Mouse (Mus musculus) forebrain, embryonic 11.5 days (tissue): ENCODE data around the gene Slc39a11. TPM values are rescaled to one million over a fixed set of nuclear protein-coding genes. Genes with fewer than 3 reads are reported as not detected.
A peak's percentile ranks its signal among the peaks of the same experiment; 100 is the strongest.
"Not testable (repeated sequence)": the region's sequence is repeated elsewhere in the genome, so short reads cannot be mapped to it uniquely, and the experiment has no call there.

Source experiments
- ATAC-seq: fragments of 200-750 bp; cut with Nextera tagmentation; replicated peaks from 2 replicates; pipeline ENCODE4 v1.8.0; 2017; ENCODE audit warnings: moderate TSS enrichment; ENCODE audit not compliant: low FRiP score
- DNase-seq: peaks from one replicate; pipeline ENCODE4 v3.0.0-alpha.2; 2017; ENCODE audit warnings: low spot score
- H3K27ac ChIP-seq: fragments of 300-500 bp; sonication (generic); 2 replicates; pipeline ENCODE4 v1.5.1; 2014; ENCODE audit warnings: low read depth, low read length
- H3K27me3 ChIP-seq: fragments of 300-500 bp; sonication (generic); 2 replicates; pipeline ENCODE4 v1.6.1; 2014; ENCODE audit warnings: mild to moderate bottlenecking, low read length, mixed read lengths; ENCODE audit not compliant: control insufficient read depth, insufficient read depth
- H3K36me3 ChIP-seq: fragments of 300-500 bp; sonication (generic); 2 replicates; pipeline ENCODE4 v1.6.1; 2014; ENCODE audit warnings: mild to moderate bottlenecking, low read length, moderate library complexity, mixed read lengths; ENCODE audit not compliant: control insufficient read depth, insufficient read depth
- H3K4me1 ChIP-seq: fragments of 300-500 bp; sonication (generic); replicated peaks from 2 replicates; pipeline ENCODE4 v1.6.1; 2014; ENCODE audit warnings: low read length, mixed read lengths; ENCODE audit not compliant: control insufficient read depth, insufficient read depth
- H3K4me2 ChIP-seq: fragments of 300-500 bp; sonication (generic); 2 replicates; pipeline ENCODE4 v1.6.1; 2014; ENCODE audit warnings: low read depth, mild to moderate bottlenecking, low read length, moderate library complexity, mixed read lengths; ENCODE audit not compliant: severe bottlenecking
- H3K4me3 ChIP-seq: fragments of 300-500 bp; sonication (generic); 2 replicates; pipeline ENCODE4 v1.5.1; 2014; ENCODE audit warnings: low read depth, low read length
- H3K9ac ChIP-seq: fragments of 300-500 bp; sonication (generic); 2 replicates; pipeline ENCODE4 v1.6.1; 2014; ENCODE audit warnings: low read length
- H3K9me3 ChIP-seq: fragments of 300-500 bp; sonication (generic); 2 replicates; pipeline ENCODE4 v1.6.1; 2016; ENCODE audit warnings: low read length, mixed read lengths; ENCODE audit not compliant: control insufficient read depth
- WGBS: fragments of 180-500 bp; shearing (Covaris S2); extraction: QIAGEN DNeasy Blood & Tissue Kit; methylation state at CpG from one replicate; pipeline ENCODE4 v1.1.7; 2014; 5-methylcytosine and 5-hydroxymethylcytosine counted together
- polyA plus RNA-seq: library from polyadenylated mRNA; unstranded; fragments of >200 nt; fragmentation: Nextera tagmentation; extraction: Ambion mirVana; gene quantifications from 2 replicates; pipeline ENCODE4 v1.2.1, GENCODE M21; 2014

Slc39a11 gene
- polyA plus RNA-seq, 1 experiment from 2014 or later = 20.6 TPM

DNA sequence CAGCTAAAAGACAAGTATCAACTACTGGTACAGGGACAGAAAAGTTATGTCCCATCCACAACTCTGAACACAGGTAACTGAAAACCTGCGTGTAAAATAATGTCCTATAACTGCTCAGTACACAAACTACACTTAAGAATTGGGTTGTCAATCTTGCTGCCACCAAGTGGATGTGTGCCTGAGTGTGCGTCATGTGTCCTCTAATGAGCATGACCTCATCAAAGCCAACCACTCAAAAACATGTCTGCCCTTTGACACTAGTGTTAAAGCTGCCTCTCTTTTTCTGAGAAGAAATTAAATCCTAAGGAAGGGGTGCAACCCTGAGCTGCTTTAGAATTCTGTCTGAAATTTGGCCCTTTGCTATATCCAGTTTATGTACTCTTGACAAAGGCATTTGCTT is 14.4 kb upstream of the Slc39a11 start:
- no peaks in the 10 kb centered on the region for H3K4me1 ChIP-seq
- DNase-seq (no peak), ATAC-seq (no peak)
- H3K4me2 ChIP-seq = no peak overlapping the region
- H3K36me3 ChIP-seq = peaks cover 6% of the 10 kb centered on the region
- WGBS = 78% methylated on average over 2 of the region's 2 CpGs
- H3K27ac ChIP-seq = no peak overlapping the region
- no peaks in the 10 kb centered on the region for H3K9me3 ChIP-seq
- H3K27me3 ChIP-seq = no peaks in the 10 kb centered on the region
- no peak overlapping the region for H3K4me3 ChIP-seq
- no peak overlapping the region for H3K9ac ChIP-seq

DNA sequence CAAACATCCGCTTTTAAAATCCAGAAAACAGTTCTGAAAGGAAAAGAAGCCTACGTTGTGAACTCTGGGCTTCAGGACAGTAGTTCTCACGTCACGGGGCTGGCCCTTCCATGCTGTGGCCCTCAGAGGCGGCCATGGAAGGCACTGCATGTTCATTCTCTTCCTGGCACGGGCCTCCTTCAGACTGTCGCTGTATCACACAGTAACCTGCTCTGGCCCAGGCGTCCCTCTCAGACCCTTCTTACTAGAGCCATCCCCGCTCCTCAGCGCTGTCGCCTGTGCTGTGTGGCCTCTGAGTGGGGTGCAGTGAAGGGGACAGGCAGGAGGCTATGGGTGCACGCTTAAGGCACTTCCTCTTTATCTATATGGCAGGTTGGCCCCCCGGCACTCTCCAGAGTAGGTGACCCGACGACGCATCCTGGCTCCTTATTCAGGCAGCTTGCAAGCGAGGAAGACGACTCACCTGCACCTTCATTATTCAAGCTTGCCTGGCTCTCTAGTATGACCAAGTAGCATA is 12.0 kb upstream of the Slc39a11 start:
- WGBS = 95% methylated on average over 18 of the region's 18 CpGs
- ATAC-seq = no peak

DNA sequence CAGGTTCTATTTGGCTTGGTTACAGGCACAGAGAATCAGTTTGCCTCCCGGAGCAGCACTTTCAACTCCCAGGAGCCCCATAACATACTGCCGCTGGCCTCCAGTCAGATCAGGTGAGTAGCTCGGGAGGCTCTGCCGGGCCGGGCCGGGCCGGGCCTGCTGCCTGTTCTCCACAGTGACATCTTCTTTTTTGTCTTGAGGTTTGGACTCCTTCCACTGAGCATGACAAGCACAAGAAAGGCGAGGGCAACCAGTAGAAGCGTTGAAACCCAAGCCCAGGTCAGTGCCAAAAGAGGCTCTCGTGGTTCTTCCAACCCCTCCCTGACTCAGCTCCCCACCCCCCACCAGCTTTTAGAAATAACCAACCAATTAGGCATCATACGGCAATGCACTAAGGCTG is 11.1 kb upstream of the Slc39a11 start:
- DNase-seq = no peak
- WGBS = 95% methylated on average over 11 of the region's 11 CpGs

More for the DNA sequence above, 12.0 kb upstream of the Slc39a11 start:
- Histone ChIP-seq H3K27ac (no peak overlapping the region), H3K4me2 (no peak overlapping the region), H3K4me3 (no peak overlapping the region), H3K9ac (no peak overlapping the region), H3K4me1 (no peaks in the 10 kb centered on the region), H3K27me3 (no peaks in the 10 kb centered on the region), H3K36me3 (peaks cover 10% of the 10 kb centered on the region), H3K9me3 (no peaks in the 10 kb centered on the region)
- peak; percentile 46 for DNase-seq

DNA sequence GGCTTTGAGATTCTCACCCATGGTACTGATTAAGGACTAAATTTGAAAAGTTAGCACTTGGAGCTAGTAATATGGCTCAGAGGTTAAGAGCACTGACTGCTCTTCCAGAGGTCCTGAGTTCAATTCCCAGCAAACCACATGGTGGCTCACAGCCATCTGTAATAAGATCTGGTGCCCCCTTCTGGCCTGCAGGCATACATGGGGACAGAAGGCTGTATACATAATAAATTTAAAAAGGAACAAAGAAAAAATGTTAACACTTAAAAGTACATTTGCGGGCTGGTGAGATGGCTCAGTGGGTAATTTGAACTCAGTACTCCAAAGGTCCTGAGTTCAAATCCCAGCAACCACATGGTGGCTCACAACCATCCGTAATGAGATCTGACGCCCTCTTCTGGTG is 10.3 kb upstream of the Slc39a11 start:
- not testable (repeated sequence) for H3K9ac ChIP-seq, H3K4me1 ChIP-seq, H3K27me3 ChIP-seq, DNase-seq, H3K27ac ChIP-seq, H3K4me2 ChIP-seq, ATAC-seq, H3K4me3 ChIP-seq, H3K9me3 ChIP-seq
- WGBS = 95% methylated on average over 3 of the region's 3 CpGs
- peaks cover 17% of the 10 kb centered on the region for H3K36me3 ChIP-seq

More for the DNA sequence above, 11.1 kb upstream of the Slc39a11 start:
- no peak for ATAC-seq
- H3K36me3 ChIP-seq = peaks cover 17% of the 10 kb centered on the region
- no peak overlapping the region for H3K9ac ChIP-seq
- no peak overlapping the region for H3K4me3 ChIP-seq
- no peaks in the 10 kb centered on the region for H3K9me3 ChIP-seq
- no peaks in the 10 kb centered on the region for H3K4me1 ChIP-seq
- no peak overlapping the region for H3K4me2 ChIP-seq
- no peak overlapping the region for H3K27ac ChIP-seq
- H3K27me3 ChIP-seq = no peaks in the 10 kb centered on the region

DNA sequence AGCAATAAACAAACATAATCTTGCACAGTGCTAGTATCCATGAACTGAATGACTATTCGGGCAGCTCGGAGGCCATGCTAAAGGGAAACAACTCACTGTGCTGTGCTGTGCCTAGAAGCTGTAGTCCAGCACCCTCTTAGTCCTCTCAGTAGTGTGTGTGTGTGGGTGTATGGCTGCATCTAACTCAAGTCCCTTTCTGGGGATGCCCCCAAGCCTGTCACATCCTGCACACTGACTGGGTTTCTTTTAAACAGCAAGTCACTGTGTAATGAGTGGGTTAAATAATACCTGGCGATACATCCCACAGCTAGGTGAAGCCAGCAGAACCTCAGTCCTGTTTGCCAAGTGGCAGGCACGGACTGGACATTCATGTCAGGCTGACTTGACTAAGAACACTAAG is 8.9 kb upstream of the Slc39a11 start:
- H3K4me2 ChIP-seq = no peak overlapping the region
- H3K27ac ChIP-seq = no peak overlapping the region
- no peak overlapping the region for H3K9ac ChIP-seq
- ATAC-seq (no peak), DNase-seq (peak; percentile 49)
- 96% methylated on average over 4 of the region's 4 CpGs for WGBS
- no peaks in the 10 kb centered on the region for H3K4me1 ChIP-seq
- no peak overlapping the region for H3K4me3 ChIP-seq
- H3K27me3 ChIP-seq = no peaks in the 10 kb centered on the region
- H3K36me3 ChIP-seq = peaks cover 26% of the 10 kb centered on the region
- no peaks in the 10 kb centered on the region for H3K9me3 ChIP-seq

DNA sequence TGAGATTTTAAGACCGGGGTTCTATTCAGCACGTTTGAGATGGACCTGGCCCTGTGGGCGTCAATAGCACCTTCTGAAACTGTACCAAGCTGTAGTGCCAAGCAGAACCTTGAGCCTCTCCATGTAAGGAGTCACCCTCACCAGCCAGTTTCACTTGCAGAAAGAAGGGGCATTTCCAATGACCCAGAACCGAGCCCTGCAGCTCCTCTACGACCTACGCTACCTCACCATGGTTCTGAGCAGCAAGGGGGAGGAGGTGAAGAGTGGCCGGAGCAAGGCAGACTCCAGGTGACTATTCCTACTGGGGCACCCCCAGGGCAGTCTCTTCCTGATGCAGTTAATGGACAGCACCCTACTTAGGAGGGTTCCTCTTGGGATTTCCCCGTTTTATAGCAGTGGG is 8.4 kb upstream of the Slc39a11 start:
- DNase-seq (no peak), ATAC-seq (no peak)
- H3K27me3 ChIP-seq = no peaks in the 10 kb centered on the region
- H3K27ac ChIP-seq = no peak overlapping the region
- H3K4me1 ChIP-seq = no peaks in the 10 kb centered on the region
- WGBS = 87% methylated on average over 8 of the region's 8 CpGs
- no peak overlapping the region for H3K4me3 ChIP-seq
- no peak overlapping the region for H3K4me2 ChIP-seq
- H3K36me3 ChIP-seq = peaks cover 27% of the 10 kb centered on the region
- no peak overlapping the region for H3K9ac ChIP-seq
- H3K9me3 ChIP-seq = no peaks in the 10 kb centered on the region

DNA sequence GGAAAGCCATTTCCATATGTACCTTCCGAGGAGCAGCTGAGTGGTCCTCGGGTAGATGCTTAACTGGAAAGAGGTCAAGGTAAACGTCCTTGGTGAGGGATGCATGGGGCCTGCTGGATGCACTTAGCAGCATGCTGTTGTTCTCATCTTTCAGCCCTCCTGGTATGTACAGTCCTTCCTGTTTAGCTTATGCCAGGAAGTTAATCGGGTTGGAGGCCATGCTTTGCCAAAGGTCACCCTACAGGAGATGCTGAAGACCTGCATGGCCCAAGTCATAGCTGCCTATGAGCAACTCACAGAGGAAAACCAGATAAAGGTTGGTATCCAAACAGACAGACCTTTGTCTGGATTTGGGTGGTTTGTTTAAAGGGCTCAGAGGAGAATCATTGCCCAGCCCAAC is 7.3 kb upstream of the Slc39a11 start:
- H3K4me3 ChIP-seq = no peak overlapping the region
- WGBS = 72% methylated on average over 4 of the region's 4 CpGs
- H3K9me3 ChIP-seq = no peaks in the 10 kb centered on the region
- DNase-seq = peak; percentile 47
- no peaks in the 10 kb centered on the region for H3K4me1 ChIP-seq
- no peaks in the 10 kb centered on the region for H3K27me3 ChIP-seq
- no peak for ATAC-seq
- no peak overlapping the region for H3K27ac ChIP-seq
- H3K4me2 ChIP-seq = no peak overlapping the region
- no peak overlapping the region for H3K9ac ChIP-seq
- H3K36me3 ChIP-seq = peaks cover 27% of the 10 kb centered on the region

DNA sequence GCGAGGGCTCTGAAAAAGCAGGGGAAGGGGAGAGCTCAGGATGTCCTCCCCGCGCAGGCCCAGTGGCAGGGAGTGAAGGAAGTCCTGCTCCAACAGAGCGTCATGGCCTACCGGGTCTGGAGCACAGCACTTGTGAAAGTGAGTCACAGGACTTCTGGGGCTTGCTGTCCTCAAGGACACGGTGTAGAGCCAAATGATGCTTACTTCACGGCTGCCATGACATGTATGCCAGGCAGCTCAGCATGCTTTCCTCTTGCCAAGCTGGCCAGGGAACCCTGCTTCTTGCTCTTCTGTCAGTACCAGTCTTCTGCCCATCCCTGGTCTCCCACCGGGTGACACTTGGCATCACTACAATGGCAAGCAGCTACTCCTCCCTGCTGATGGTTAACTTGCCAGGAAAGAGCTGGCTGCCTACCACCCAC is 6.6 kb upstream of the Slc39a11 start:
- Histone ChIP-seq H3K4me2 (no peak overlapping the region), H3K4me1 (no peaks in the 10 kb centered on the region), H3K9me3 (no peaks in the 10 kb centered on the region), H3K27ac (no peak overlapping the region), H3K27me3 (no peaks in the 10 kb centered on the region), H3K36me3 (peaks cover 30% of the 10 kb centered on the region), H3K4me3 (no peak overlapping the region), H3K9ac (no peak overlapping the region)
- peak; percentile 52 for DNase-seq
- WGBS = 92% methylated on average over 8 of the region's 8 CpGs
- no peak for ATAC-seq

DNA sequence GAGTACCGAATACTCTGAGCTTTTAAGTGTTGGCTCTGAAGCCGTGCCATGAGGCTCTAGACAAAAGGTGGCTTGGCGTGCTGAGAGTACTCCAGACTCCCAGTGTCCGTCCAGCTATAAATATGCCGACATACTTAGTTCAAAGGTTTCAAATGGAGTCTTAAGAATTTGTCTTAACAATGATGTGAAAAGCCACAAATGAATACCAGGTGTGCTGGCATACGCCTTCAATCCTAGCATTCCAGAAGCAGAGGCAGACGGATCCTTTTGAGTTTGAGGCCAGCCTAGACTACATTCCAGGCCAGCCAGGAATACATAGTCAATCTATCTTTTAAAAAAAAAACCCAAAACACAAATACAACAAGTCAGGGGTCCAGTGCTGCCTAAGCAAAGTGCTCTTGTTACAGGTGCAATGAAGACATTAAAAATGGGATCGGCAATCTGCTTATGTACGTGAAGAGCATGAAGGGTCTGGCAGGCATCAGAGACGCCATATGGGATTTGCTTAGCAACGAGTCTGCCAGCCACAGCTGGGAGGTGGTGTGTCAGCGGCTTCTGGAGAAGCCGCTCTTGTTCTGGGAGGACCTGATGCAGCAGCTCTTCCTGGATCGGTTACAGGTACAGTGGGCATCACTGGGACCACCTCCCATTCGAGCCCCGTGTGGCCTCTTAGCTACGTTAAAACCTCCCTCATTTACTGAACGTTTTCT is 4.8 kb upstream of the Slc39a11 start:
- H3K36me3 ChIP-seq = peaks cover 24% of the 10 kb centered on the region
- ATAC-seq (no peak), DNase-seq (peak; percentile 43)
- H3K9me3 ChIP-seq = no peaks in the 10 kb centered on the region
- no peak overlapping the region for H3K4me3 ChIP-seq
- no peak overlapping the region for H3K4me2 ChIP-seq
- no peak overlapping the region for H3K27ac ChIP-seq
- no peak overlapping the region for H3K9ac ChIP-seq
- H3K4me1 ChIP-seq = peaks cover 4% of the 10 kb centered on the region; the same call in 1 of the 2 replicates
- WGBS = 83% methylated on average over 18 of the region's 18 CpGs
- H3K27me3 ChIP-seq = no peaks in the 10 kb centered on the region
